Mouse (Mus musculus) right cerebral cortex, adult 2 months (tissue): ENCODE data around the gene Emilin1.

Source experiments
- DNase-seq, 2 experiments: peaks; one replicate each; pipeline ENCODE4 v3.0.0; 2021 to 2022; ENCODE audit warnings: low spot score in 2 of 2

The Emilin1 gene

GRCm38 (mm10) chr5:30907413-30908059 is 5.7 kb upstream of the Emilin1 start, which contains the start of gene Ost4:
Ost4 (minus strand) TSS chr5:30907788.
- peak; percentile 96 to 97 for DNase-seq

DNA sequence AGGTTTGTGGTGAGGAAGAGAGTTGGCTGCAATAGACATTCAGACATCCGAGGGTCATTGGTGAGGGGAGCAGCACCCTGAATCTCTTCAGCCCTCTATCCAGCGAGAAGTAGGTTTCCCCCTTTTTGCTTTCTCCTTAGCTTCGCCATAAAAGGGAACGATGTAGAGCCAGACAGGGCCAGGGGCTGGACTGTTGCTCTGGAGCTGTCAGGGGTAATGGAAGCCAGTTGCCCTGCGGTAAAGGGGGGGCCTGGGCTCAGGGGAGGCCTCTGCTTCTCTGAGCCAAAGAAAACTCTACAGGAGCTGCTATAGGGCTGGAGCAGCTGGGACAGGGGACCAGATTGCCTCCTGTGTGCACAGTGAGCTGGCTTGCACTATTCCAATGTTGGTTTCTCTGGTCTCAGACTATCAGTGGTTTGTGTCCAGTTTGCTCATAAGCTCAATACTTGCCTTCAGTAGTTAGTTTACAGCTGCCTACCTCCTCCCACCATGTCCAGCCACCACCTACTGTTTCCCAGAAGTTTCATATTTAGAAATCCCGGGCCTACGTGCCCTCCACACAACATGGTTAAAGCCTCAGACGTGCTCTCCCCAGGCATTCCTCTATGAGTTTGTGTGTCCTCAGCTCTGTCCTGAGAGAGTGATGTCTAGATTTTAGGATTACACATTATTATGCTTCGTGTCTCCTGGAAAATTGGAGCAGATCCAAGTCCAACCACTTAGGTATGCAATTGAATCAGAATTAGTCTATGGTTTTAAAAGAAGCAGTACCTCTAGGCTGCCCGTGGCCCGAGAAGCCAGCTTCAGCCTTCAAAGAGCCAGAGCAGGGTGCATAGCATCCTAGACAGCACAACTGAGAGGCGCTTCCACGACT is 4.5 kb upstream of the Emilin1 start:
- no peak for DNase-seq

- DNase-seq = no peak
These were observed 3.9 kb upstream of the Emilin1 start for GRCm38 (mm10) chr5:30909300-30909659.

GRCm38 (mm10) chr5:30909863-30910262 is 3.3 kb upstream of the Emilin1 start:
- DNase-seq = no peak

DNA sequence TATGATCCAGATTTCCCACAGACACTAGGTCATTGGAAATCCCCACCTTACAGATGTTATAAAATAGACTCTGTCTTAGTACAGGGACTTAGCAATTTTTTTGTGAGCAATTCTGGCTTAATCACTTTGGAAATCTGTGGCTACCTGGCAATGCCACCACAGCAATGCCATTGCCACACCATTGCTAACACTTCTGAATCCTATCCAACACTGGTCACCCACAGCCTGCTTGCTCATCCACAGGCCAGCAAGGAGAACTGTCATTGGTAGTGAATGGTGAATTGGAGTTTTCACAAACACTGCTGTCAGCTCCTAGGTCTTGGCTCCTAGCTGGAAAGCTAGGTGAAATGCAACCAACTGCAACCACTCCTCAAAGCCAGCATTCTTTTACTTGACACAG is 2.7 kb upstream of the Emilin1 start:
- DNase-seq = no peak

GRCm38 (mm10) chr5:30912156-30912555 is 1.0 kb upstream of the Emilin1 start:
- no peak for DNase-seq

- DNase-seq = no peak
These were observed 966 bp downstream of the Emilin1 start for GRCm38 (mm10) chr5:30914101-30914635.

DNA sequence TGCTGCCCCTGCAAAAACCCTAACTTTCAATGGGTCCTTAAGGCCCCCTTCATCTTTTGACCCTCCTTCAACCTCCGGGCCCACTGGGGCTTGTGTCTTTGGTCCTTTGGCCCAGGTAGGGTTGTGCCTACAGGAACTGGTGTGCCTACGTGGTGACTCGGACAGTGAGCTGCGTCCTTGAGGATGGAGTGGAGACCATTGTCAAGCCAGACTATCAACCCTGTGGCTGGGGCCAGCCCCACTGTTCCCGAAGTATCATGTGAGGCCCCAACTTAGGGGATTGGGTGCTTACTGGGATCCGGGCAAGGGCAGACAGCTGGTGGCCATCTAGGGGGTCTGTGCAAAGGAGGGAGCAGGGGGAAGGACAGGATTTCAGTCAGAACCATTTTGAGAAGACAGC is 1.6 kb downstream of the Emilin1 start:
- no peak for DNase-seq

DNA sequence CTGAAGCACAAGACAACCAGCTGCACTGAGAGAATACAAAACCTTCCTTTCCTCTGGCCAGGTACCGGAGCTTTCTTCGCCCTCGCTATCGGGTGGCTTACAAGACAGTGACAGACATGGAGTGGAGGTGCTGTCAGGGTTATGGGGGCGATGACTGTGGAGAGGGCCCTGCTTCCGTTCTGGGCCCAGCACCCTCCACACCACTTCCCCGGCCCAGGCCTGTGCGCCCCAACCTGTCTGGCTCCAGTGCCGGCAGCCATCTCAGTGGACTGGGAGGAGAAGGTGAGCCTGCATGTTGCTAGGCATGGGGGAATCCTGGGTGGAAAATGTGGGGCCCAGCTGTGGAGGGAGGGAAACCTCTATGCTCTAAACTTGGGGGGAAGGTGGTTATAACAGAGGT is 2.3 kb downstream of the Emilin1 start:
- no peak for DNase-seq

DNA sequence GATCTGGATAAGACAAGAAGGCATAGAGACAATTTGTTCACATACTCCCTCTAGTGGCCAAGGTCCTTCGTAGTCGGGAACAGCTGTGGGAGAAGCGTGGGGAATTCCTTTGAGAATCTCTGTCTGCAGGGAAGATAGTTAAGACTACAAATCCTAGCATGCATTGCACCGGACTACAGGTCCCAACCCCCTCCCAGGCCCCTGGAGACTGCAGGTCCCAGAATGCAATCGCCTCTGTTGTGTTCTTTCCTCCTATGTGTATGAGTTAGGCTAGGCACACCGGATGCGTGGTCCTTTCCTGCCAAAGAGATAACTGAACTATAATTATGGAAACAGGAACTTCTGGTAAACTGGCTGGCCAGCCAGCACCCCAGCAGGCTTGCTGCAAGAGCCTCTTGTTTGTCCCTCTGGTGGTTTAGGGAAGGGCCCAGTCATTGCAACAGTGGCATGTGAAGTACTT is 2.8 kb downstream of the Emilin1 start:
- peak; percentile 91 for DNase-seq

DNA sequence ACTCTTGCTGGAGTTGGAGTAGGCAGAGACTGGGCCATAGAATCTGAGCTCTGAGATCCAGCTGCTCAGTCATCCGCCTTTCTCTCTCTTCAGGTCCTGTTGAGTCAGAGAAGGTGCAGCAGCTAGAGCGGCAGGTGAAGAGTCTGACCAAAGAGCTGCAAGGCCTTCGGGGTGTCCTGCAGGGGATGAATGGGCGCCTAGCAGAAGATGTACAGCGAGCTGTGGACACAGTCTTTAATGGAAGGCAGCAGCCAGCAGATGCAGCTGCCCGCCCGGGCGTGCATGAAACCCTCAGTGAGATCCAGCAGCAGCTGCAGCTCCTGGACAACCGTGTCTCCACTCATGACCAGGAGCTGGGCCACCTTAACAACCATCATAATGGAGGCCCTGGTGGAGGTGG is 3.6 kb downstream of the Emilin1 start:
- no peak for DNase-seq

DNA sequence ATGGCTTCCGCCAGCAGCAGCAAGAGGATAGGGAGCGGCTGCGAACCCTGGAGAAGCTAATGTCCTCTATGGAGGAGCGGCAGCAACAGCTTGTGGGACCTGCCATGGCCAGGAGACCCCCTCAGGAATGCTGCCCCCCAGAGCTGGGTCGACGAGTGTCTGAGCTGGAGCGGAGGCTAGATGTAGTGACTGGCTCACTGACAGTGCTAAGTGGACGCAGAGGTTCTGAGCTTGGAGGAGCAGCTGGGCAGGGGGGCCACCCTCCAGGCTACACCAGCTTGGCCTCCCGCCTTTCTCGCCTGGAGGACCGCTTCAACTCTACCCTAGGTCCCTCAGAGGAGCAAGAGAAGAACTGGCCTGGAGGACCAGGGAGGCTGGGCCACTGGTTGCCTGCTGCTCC is 4.1 kb downstream of the Emilin1 start:
- DNase-seq = no peak

GRCm38 (mm10) chr5:30917891-30918670 is 4.9 kb downstream of the Emilin1 start:
- DNase-seq = no peak

DNA sequence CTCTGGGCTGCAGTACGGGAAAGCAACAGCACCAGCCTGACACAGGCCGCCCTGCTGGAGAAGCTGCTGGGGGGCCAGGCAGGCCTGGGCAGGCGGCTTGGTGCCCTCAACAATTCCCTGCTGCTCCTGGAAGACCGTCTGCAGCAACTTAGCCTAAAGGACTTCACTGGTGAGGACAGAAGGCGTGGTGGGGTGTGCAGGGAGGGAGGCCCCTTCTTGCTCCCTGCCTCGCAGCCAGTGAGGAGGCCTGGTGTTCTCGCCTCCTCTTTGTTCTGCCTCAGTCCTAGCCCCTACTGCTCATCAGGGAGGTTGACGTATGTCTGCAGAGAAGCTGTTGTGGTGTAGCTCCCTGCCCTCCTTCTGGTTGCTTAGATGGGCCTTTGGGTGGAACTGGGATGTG is 5.5 kb downstream of the Emilin1 start:
- no peak for DNase-seq

DNA sequence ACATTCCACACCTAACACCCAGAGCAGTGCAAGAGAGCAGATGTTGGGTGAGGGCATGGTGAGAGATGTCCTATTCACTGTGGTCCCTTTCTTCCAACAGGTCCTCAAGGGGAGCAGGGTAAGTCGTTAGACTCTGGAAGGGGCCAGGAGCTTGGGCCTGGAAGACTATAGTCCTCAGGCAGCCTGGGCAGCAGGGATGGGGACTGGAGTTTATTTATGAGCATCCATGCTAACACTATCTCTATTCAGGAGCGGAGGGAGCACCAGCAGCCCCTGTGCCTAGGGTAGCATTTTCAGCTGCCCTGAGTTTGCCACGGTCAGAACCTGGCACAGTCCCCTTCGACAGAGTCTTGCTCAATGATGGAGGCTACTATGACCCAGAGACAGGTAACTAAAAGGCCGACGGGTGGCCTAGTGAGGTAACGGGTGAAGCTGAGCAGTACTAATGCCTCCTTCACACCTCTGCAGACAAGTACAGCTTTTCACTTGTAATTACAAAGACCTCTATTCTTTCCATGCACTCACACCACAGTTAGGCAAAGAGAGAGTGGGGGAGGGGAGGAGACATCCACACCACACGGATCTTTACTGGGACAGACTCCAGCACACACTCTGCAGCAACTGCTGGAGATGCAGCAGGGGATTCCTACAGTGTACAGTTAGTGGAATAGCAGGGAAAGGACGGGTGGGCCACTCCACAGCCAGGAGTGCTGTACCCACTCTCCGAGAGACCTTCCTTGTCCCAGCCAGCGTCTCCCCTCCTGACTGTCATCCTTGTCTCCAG is 6.8 kb downstream of the Emilin1 start:
- no peak for DNase-seq

GRCm38 (mm10) chr5:30920621-30921020 is 7.4 kb downstream of the Emilin1 start:
- no peak for DNase-seq

GRCm38 (mm10) chr5:30921256-30922033 is 8.2 kb downstream of the Emilin1 start, which contains the start of gene Khk:
Khk (plus strand) TSS chr5:30921431.
- DNase-seq = peak; percentile 90

- DNase-seq = no peak
These were observed 9.4 kb downstream of the Emilin1 start for GRCm38 (mm10) chr5:30922581-30923041.

GRCm38 (mm10) chr5:30923119-30923518 is 9.9 kb downstream of the Emilin1 start:
- no peak for DNase-seq

- no peak for DNase-seq
These were observed 11.4 kb downstream of the Emilin1 start for GRCm38 (mm10) chr5:30924614-30925013.
